Comparison of ENCODE assay signal across 35 mouse cellular contexts in genomic region chr1:23487031-23487430, GRCm38 (mm10).
"Had no signal": no experiment of that assay in that cellular context is flagged by ENCODE, and none has a peak within 500 bp of the region (broad histone marks: within the 10 kb centered on the region; RNA-seq: fewer than 3 reads in every experiment).

No protein-coding gene starts in this region.

- H3K27me3 ChIP-seq: heart, embryonic 12.5 days; heart, embryonic 13.5 days; heart, embryonic 15.5 days; hindbrain, embryonic 12.5 days; hindbrain, embryonic 13.5 days; hindbrain, embryonic 15.5 days; intestine, embryonic 15.5 days; kidney, embryonic 15.5 days had no signal

- DNase-seq: heart, postnatal 10 days; heart, postnatal 14 days; heart, postnatal 36 days; heart, postnatal 4 days; kidney, adult 11 months; kidney, adult 18-20 months; kidney, adult 2 months; kidney, adult 8-10 months; kidney, adult 9 months; kidney, postnatal 10 days; kidney, postnatal 14 days; kidney, postnatal 25 days; kidney, postnatal 36 days; kidney, postnatal 4 days; layer of hippocampus, adult 9-11 months; layer of hippocampus, postnatal 36 days had no signal

- H3K9ac ChIP-seq: heart, embryonic 12.5 days; heart, embryonic 13.5 days; heart, embryonic 15.5 days; hindbrain, embryonic 12.5 days; hindbrain, embryonic 13.5 days; hindbrain, embryonic 14.5 days; hindbrain, embryonic 15.5 days; intestine, embryonic 15.5 days; kidney, embryonic 15.5 days had no signal

- ATAC-seq: hindbrain, embryonic 16.5 days; hindbrain, postnatal 0 days; inflammation-experienced regulatory T-cells, adult 6 months; intestine, embryonic 15.5 days; intestine, embryonic 16.5 days; intestine, postnatal 0 days had no signal

- H3K27ac ChIP-seq: heart, embryonic 10.5 days; heart, embryonic 13.5 days; heart, embryonic 15.5 days; hindbrain, embryonic 10.5 days; hindbrain, embryonic 12.5 days; hindbrain, embryonic 13.5 days; hindbrain, embryonic 14.5 days; hindbrain, embryonic 15.5 days; hindbrain, postnatal 0 days; intestine, embryonic 15.5 days; kidney, embryonic 15.5 days; kidney, postnatal 0 days; layer of hippocampus, adult 2 months had no signal

- H3K4me1 ChIP-seq: heart, embryonic 10.5 days; heart, embryonic 12.5 days; heart, embryonic 13.5 days; heart, embryonic 15.5 days; hindbrain, embryonic 10.5 days; intestine, embryonic 15.5 days had no signal

- H3K4me2 ChIP-seq: heart, embryonic 11.5 days; heart, embryonic 12.5 days; heart, embryonic 13.5 days; heart, embryonic 15.5 days; hindbrain, embryonic 12.5 days; hindbrain, embryonic 13.5 days; hindbrain, embryonic 14.5 days; hindbrain, embryonic 15.5 days; intestine, embryonic 15.5 days; kidney, embryonic 15.5 days had no signal

- H3K4me3 ChIP-seq: heart, embryonic 10.5 days; heart, embryonic 12.5 days; heart, embryonic 13.5 days; heart, embryonic 15.5 days; hindbrain, embryonic 10.5 days; hindbrain, embryonic 12.5 days; hindbrain, embryonic 13.5 days; hindbrain, embryonic 15.5 days; intestine, embryonic 15.5 days; kidney, embryonic 15.5 days; layer of hippocampus, adult 2 months had no signal

- H3K9me3 ChIP-seq: heart, embryonic 10.5 days; heart, embryonic 12.5 days; heart, embryonic 13.5 days; heart, embryonic 15.5 days; hindbrain, embryonic 10.5 days; hindbrain, embryonic 12.5 days; hindbrain, embryonic 13.5 days; hindbrain, embryonic 15.5 days; intestine, embryonic 15.5 days; kidney, embryonic 15.5 days had no signal

- H3K36me3 ChIP-seq: heart, embryonic 10.5 days; heart, embryonic 12.5 days; heart, embryonic 13.5 days; heart, embryonic 15.5 days; hindbrain, embryonic 10.5 days; hindbrain, embryonic 12.5 days; hindbrain, embryonic 13.5 days; hindbrain, embryonic 15.5 days; intestine, embryonic 15.5 days; kidney, embryonic 15.5 days had no signal
